Mouse (Mus musculus) kidney, embryonic 16.5 days (tissue): ENCODE data around the gene Dnajc12. TPM values are rescaled to one million over a fixed set of nuclear protein-coding genes. Genes with fewer than 3 reads are reported as not detected.
A peak's percentile ranks its signal among the peaks of the same experiment; 100 is the strongest.
"Not testable (repeated sequence)": the region's sequence is repeated elsewhere in the genome, so short reads cannot be mapped to it uniquely, and the experiment has no call there.

ENCODE experiments used
- ATAC-seq: fragments of 200-750 bp; cut with Nextera tagmentation; 2 replicates; pipeline ENCODE4 v1.8.0; 2017; ENCODE audit warnings: moderate TSS enrichment; ENCODE audit not compliant: low FRiP score, low TSS enrichment
- H3K27ac ChIP-seq: fragments of 300-500 bp; sonication (generic); 2 replicates; pipeline ENCODE4 v1.5.1; 2014; ENCODE audit warnings: low read length
- H3K27me3 ChIP-seq: fragments of 300-500 bp; sonication (generic); 2 replicates; pipeline ENCODE4 v1.6.1; 2014; ENCODE audit warnings: low read length, control low read depth, mixed read lengths; ENCODE audit not compliant: insufficient read depth
- H3K36me3 ChIP-seq: fragments of 300-500 bp; sonication (generic); 2 replicates; pipeline ENCODE4 v1.6.1; 2014; ENCODE audit warnings: low read length, control low read depth, mixed read lengths; ENCODE audit not compliant: insufficient read depth
- H3K4me1 ChIP-seq: fragments of 300-500 bp; sonication (generic); 2 replicates; pipeline ENCODE4 v1.6.1; 2014; ENCODE audit warnings: low read length, control low read depth, mixed read lengths; ENCODE audit not compliant: insufficient read depth
- H3K4me2 ChIP-seq: fragments of 300-500 bp; sonication (generic); replicated peaks from 2 replicates; pipeline ENCODE4 v1.6.1; 2014; ENCODE audit warnings: low read depth, low read length
- H3K4me3 ChIP-seq: fragments of 300-500 bp; sonication (generic); 2 replicates; pipeline ENCODE4 v1.5.1; 2014; ENCODE audit warnings: mild to moderate bottlenecking, low read length
- H3K9ac ChIP-seq: fragments of 300-500 bp; sonication (generic); replicated peaks from 2 replicates; pipeline ENCODE4 v1.6.1; 2014; ENCODE audit warnings: low read length
- H3K9me3 ChIP-seq: fragments of 300-500 bp; sonication (generic); 2 replicates; pipeline ENCODE4 v1.6.1; 2016; ENCODE audit warnings: low read length, control low read depth
- WGBS: fragments of 180-500 bp; shearing (Covaris S2); extraction: QIAGEN DNeasy Blood & Tissue Kit; methylation state at CpG from one replicate; pipeline ENCODE4 v1.1.7; 2014; 5-methylcytosine and 5-hydroxymethylcytosine counted together
- polyA plus RNA-seq: library from polyadenylated mRNA; unstranded; fragments of >200 nt; fragmentation: Nextera tagmentation; extraction: Ambion mirVana; gene quantifications from 2 replicates; pipeline ENCODE4 v1.2.1, GENCODE M21; 2015

Dnajc12 gene
- polyA plus RNA-seq, 1 experiment from 2014 or later: 16.3 TPM

GRCm38 (mm10) chr10:63411674-63412073 lies 29.4 kb downstream of the Dnajc12 start:
- H3K4me3 ChIP-seq, H3K4me1 ChIP-seq, H3K9ac ChIP-seq, H3K9me3 ChIP-seq, H3K27me3 ChIP-seq, ATAC-seq, H3K27ac ChIP-seq, H3K4me2 ChIP-seq, H3K36me3 ChIP-seq: not testable (repeated sequence)
- 88% methylated on average over 5 of the region's 7 CpGs for WGBS

- no peaks in the 10 kb centered on the region for H3K9me3 ChIP-seq
- H3K27me3 ChIP-seq: no peaks in the 10 kb centered on the region
- H3K27ac ChIP-seq: no peak overlapping the region
- H3K36me3 ChIP-seq: no peaks in the 10 kb centered on the region
- H3K4me1 ChIP-seq: no peaks in the 10 kb centered on the region
- no peak overlapping the region for H3K4me2 ChIP-seq
- H3K9ac ChIP-seq: no peak overlapping the region
- ATAC-seq: no peak
- no peak overlapping the region for H3K4me3 ChIP-seq
- 85% methylated on average over 17 of the region's 17 CpGs for WGBS
Measured at GRCm38 (mm10) chr10:63412756-63413155, 30.5 kb downstream of the Dnajc12 start.

GRCm38 (mm10) chr10:63415287-63415686 lies 33.0 kb downstream of the Dnajc12 start:
- 73% methylated on average over 7 of the region's 7 CpGs for WGBS
- Histone ChIP-seq H3K27ac (no peak overlapping the region), H3K4me3 (no peak overlapping the region), H3K9me3 (no peaks in the 10 kb centered on the region), H3K4me2 (no peak overlapping the region), H3K27me3 (no peaks in the 10 kb centered on the region), H3K4me1 (no peaks in the 10 kb centered on the region), H3K9ac (no peak overlapping the region), H3K36me3 (no peaks in the 10 kb centered on the region)
- ATAC-seq: no peak

GRCm38 (mm10) chr10:63415850-63416249 lies 33.6 kb downstream of the Dnajc12 start:
- Histone ChIP-seq H3K36me3 (no peaks in the 10 kb centered on the region), H3K9ac (no peak overlapping the region), H3K9me3 (no peaks in the 10 kb centered on the region), H3K4me3 (no peak overlapping the region), H3K27me3 (no peaks in the 10 kb centered on the region), H3K4me2 (0 out of 2 replicates have a peak overlapping the region, but pooled peaks have one; percentile 19), H3K4me1 (no peaks in the 10 kb centered on the region), H3K27ac (no peak overlapping the region)
- ATAC-seq: no peak
- WGBS: 59% methylated on average over 7 of the region's 7 CpGs

GRCm38 (mm10) chr10:63417061-63417460 lies 34.8 kb downstream of the Dnajc12 start:
- no peak overlapping the region for H3K9ac ChIP-seq
- H3K4me1 ChIP-seq: no peaks in the 10 kb centered on the region
- no peaks in the 10 kb centered on the region for H3K9me3 ChIP-seq
- no peaks in the 10 kb centered on the region for H3K27me3 ChIP-seq
- ATAC-seq: no peak
- H3K27ac ChIP-seq: no peak overlapping the region
- 36% methylated on average over 5 of the region's 5 CpGs for WGBS
- no peak overlapping the region for H3K4me3 ChIP-seq
- no peak overlapping the region for H3K4me2 ChIP-seq
- no peaks in the 10 kb centered on the region for H3K36me3 ChIP-seq

GRCm38 (mm10) chr10:63421739-63422735 lies 39.8 kb downstream of the Dnajc12 start, which contains the start of gene Gm7075:
Gene Gm7075, minus strand, starts transcription at chr10:63421789.
- Histone ChIP-seq H3K27ac (no peak within 1 kb of the TSS), H3K4me3 (no peak within 1 kb of the TSS)
- 88% methylated on average over 18 of the region's 18 CpGs for WGBS

GRCm38 (mm10) chr10:63422736-63422992 lies 40.4 kb downstream of the Dnajc12 start:
- Histone ChIP-seq H3K9ac (no peak overlapping the region), H3K27me3 (no peaks in the 10 kb centered on the region), H3K27ac (no peak overlapping the region), H3K4me3 (no peak overlapping the region), H3K36me3 (no peaks in the 10 kb centered on the region), H3K4me1 (no peaks in the 10 kb centered on the region), H3K9me3 (no peaks in the 10 kb centered on the region), H3K4me2 (no peak overlapping the region)
- ATAC-seq: no peak
- 89% methylated on average over 5 of the region's 5 CpGs for WGBS

More at GRCm38 (mm10) chr10:63421739-63422735, 39.8 kb downstream of the Dnajc12 start, which contains the start of gene Gm7075:
- Histone ChIP-seq H3K9me3 (no peaks in the 10 kb centered on the region), H3K9ac (no peak within 1 kb of the TSS), H3K36me3 (no peaks in the 10 kb centered on the region), H3K27me3 (no peaks in the 10 kb centered on the region), H3K4me2 (no peak within 1 kb of the TSS), H3K4me1 (no peaks in the 10 kb centered on the region)
- ATAC-seq: no peak

- no peak overlapping the region for H3K9ac ChIP-seq
- H3K27me3 ChIP-seq: no peaks in the 10 kb centered on the region
- no peak overlapping the region for H3K27ac ChIP-seq
- ATAC-seq: no peak
- H3K9me3 ChIP-seq: no peaks in the 10 kb centered on the region
- WGBS: 93% methylated on average over 9 of the region's 9 CpGs
- no peaks in the 10 kb centered on the region for H3K36me3 ChIP-seq
- no peak overlapping the region for H3K4me2 ChIP-seq
- no peaks in the 10 kb centered on the region; the same call in 1 of the 2 replicates for H3K4me1 ChIP-seq
- no peak overlapping the region for H3K4me3 ChIP-seq
Measured at GRCm38 (mm10) chr10:63423591-63424474, 41.6 kb downstream of the Dnajc12 start.

GRCm38 (mm10) chr10:63424475-63424814 lies 42.2 kb downstream of the Dnajc12 start:
- H3K27me3 ChIP-seq: no peaks in the 10 kb centered on the region
- no peak overlapping the region for H3K4me2 ChIP-seq
- H3K4me3 ChIP-seq: no peak overlapping the region
- no peak for ATAC-seq
- H3K27ac ChIP-seq: no peak overlapping the region
- no peaks in the 10 kb centered on the region; the same call in 1 of the 2 replicates for H3K4me1 ChIP-seq
- no peak overlapping the region for H3K9ac ChIP-seq
- H3K9me3 ChIP-seq: no peaks in the 10 kb centered on the region
- no peaks in the 10 kb centered on the region for H3K36me3 ChIP-seq
